Mouse (Mus musculus) lung, adult 2 months (tissue): ENCODE results near the gene Ccdc85a. TPM values are rescaled to one million over a fixed set of nuclear protein-coding genes. Genes with fewer than 3 reads are reported as not detected.
"Not testable (repeated sequence)": the region's sequence is repeated elsewhere in the genome, so short reads cannot be mapped to it uniquely, and the experiment has no call there.

Source experiments
- DNase-seq: peaks from one replicate; pipeline ENCODE4 v3.0.0; 2022
- H3K4me1 ChIP-seq: fragments of 200-500 bp; 2 replicates; pipeline ENCODE4 v1.6.1; 2011; ENCODE audit warnings: low read length; ENCODE audit not compliant: control insufficient read depth, insufficient read depth
- H3K4me3 ChIP-seq: fragments of 200-500 bp; replicated peaks from 2 replicates; pipeline ENCODE3; 2011; ENCODE audit warnings: low read depth, mild to moderate bottlenecking, control low read depth, low read length; ENCODE audit errors: extremely low read depth
- CTCF ChIP-seq: fragments of 200-500 bp; IDR thresholded peaks from 2 replicates; pipeline ENCODE4 v1.5.1; 2011; ENCODE audit warnings: mild to moderate bottlenecking, low read length, control low read depth; ENCODE audit not compliant: insufficient read depth
- POLR2A ChIP-seq: fragments of 200-500 bp; IDR thresholded peaks from 2 replicates; pipeline ENCODE4 v1.6.1; 2011; ENCODE audit warnings: low read depth, mild to moderate bottlenecking, control low read depth, low read length, borderline replicate concordance; ENCODE audit errors: extremely low read depth
- WGBS: fragments of 180-500 bp; shearing (Covaris S2); methylation state at CpG from one replicate; pipeline ENCODE4 v1.1.7; 2018; 5-methylcytosine and 5-hydroxymethylcytosine counted together
- polyA plus RNA-seq: library from polyadenylated mRNA; depleted of rRNA; stranded (reverse); fragments of >200 nt; gene quantifications from 2 replicates; pipeline ENCODE4 v1.2.3, GENCODE M21; 2012

Gene Ccdc85a
- polyA plus RNA-seq, 1 experiment, result 14.6 TPM

GRCm38 (mm10) chr11:28464926-28465325, 119.2 kb downstream of the Ccdc85a start:
- H3K4me3 ChIP-seq, result no peak overlapping the region
- no peak for DNase-seq
- no peaks in the 10 kb centered on the region for H3K4me1 ChIP-seq
- 84% methylated on average over 1 of the region's 1 CpGs for WGBS
- TF ChIP-seq CTCF, result no peak
- TF ChIP-seq POLR2A, result no peak

DNA sequence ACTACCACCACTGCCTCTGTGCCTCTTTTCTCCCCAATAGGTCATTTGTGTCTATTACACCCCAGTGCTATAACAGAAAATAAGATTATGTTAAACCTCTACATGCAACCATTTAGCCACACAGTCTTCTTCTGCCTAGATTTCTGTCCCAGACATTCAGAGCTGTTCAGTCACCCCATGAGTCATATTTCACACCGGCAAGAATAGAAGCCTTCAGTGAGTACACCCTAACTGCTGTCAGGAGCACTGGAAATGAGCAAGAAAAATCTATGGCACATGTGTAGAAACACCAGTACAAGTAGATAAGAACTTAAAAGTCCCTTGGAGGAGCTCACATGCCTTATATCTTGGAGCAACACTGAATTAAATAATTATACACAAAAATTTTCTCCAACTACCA, 125.0 kb downstream of the Ccdc85a start:
- no peak overlapping the region for H3K4me3 ChIP-seq
- no peak for DNase-seq
- TF ChIP-seq POLR2A (no peak), CTCF (no peak)
- no peaks in the 10 kb centered on the region for H3K4me1 ChIP-seq
- WGBS, result 79% methylated on average over 1 of the region's 1 CpGs

DNA sequence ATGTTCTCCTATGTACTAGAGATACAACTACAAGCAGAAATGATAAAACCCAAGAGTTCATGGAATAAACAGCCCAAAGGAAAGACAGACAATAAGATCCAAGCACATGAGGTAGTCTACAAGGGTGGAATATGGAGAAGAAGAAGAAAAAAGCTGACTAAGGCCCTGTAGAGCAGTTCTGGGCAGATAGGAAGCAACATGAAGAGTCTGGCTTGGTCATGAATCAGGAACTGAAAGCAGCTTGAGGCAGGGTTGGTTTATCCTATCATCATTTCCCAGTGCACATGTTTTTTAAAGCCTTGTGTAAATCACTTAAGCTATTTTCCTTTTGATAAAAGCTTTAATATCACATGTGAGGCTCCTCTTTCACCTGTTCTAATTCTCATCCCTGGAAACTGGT, 144.2 kb downstream of the Ccdc85a start:
- Histone ChIP-seq H3K4me3 (no peak overlapping the region), H3K4me1 (no peaks in the 10 kb centered on the region)
- DNase-seq, result no peak
- TF ChIP-seq CTCF (no peak), POLR2A (no peak)

- TF ChIP-seq CTCF, result no peak
- WGBS, result 72% methylated on average over 2 of the region's 2 CpGs
- DNase-seq, result peak; percentile 10
- H3K4me3 ChIP-seq, result no peak overlapping the region
- no peaks in the 10 kb centered on the region for H3K4me1 ChIP-seq
These were observed 161.5 kb downstream of the Ccdc85a start for GRCm38 (mm10) chr11:28422451-28423231.

GRCm38 (mm10) chr11:28415841-28416240, 168.3 kb downstream of the Ccdc85a start:
- 63% methylated on average over 2 of the region's 2 CpGs for WGBS
- no peak for DNase-seq
- TF ChIP-seq POLR2A (no peak), CTCF (no peak)
- Histone ChIP-seq H3K4me1 (no peaks in the 10 kb centered on the region; the same call in 1 of the 2 replicates), H3K4me3 (no peak overlapping the region)

DNA sequence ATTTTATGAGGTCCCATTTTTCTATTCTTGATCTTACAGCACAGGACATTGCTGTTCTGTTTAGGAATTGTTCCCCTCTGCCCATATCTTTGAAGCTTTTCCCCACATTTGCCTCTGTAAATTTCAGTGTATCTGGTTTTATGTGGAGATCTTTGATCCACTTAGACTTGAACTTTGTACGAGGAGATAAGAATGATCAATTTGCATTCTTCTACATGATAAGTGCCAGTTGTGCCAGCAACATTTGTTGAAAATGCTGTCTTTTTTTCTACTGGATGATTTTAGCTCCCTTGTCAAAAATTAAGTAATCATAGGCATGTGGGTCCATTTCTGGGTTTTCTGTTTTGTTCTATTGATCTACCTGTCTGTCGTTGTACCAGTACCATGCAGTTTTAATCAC, 174.2 kb downstream of the Ccdc85a start:
- not testable (repeated sequence) for DNase-seq, H3K4me1 ChIP-seq, H3K4me3 ChIP-seq
- WGBS, result 86% methylated on average over 2 of the region's 2 CpGs

DNA sequence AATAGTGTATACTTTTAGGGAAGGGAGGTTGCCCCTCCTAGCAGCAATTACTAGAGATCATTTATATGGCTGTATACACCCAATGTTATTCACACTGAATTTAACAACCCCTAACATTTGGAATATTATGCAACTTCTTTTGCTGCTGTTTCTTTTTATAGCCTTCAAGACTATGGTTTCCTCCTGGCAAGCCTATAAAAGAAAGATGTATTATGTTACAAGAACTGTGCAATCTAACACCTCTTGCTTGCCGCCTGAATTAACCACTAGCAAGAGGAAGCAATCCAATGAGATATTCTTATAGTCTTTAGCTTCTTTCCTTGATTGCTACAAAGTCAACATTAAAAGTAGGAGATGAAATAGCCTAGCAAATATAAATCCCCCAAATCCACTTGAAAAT, 187.0 kb downstream of the Ccdc85a start:
- DNase-seq, result no peak
- TF ChIP-seq POLR2A, result no peak
- TF ChIP-seq CTCF, result no peak
- WGBS, result 49% methylated on average over 1 of the region's 1 CpGs

GRCm38 (mm10) chr11:28375891-28376290, 208.2 kb downstream of the Ccdc85a start:
- H3K4me1 ChIP-seq, result no peaks in the 10 kb centered on the region
- no peak for TF ChIP-seq CTCF
- TF ChIP-seq POLR2A, result no peak
- H3K4me3 ChIP-seq, result no peak overlapping the region
- no peak for DNase-seq

More for the DNA sequence above, 187.0 kb downstream of the Ccdc85a start:
- Histone ChIP-seq H3K4me1 (no peaks in the 10 kb centered on the region), H3K4me3 (no peak overlapping the region)

DNA sequence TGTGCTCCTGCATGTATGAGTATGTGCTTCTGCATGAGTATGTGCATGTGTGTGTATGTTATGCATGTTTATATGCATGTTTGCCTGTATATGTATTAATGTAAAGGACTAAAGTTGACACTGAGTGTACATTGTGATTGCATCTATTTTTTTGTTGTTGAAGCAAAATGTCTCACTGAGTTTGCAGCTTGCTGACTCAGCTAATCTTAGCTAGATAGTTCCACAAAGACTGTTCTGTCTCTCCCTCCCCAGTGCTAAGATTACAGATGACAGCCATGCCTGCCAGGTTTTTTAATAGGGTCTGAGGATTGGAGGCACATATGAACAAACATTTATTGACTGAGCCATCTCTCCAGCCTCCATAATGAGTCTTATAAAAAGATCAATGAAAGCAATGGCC, 209.5 kb downstream of the Ccdc85a start:
- no peaks in the 10 kb centered on the region for H3K4me1 ChIP-seq
- no peak for DNase-seq
- no peak for TF ChIP-seq POLR2A
- TF ChIP-seq CTCF, result no peak
- no peak overlapping the region for H3K4me3 ChIP-seq

- not testable (repeated sequence) for DNase-seq, H3K4me3 ChIP-seq, H3K4me1 ChIP-seq
- 55% methylated on average over 5 of the region's 5 CpGs for WGBS
These were observed 212.7 kb downstream of the Ccdc85a start for GRCm38 (mm10) chr11:28371381-28371780.

DNA sequence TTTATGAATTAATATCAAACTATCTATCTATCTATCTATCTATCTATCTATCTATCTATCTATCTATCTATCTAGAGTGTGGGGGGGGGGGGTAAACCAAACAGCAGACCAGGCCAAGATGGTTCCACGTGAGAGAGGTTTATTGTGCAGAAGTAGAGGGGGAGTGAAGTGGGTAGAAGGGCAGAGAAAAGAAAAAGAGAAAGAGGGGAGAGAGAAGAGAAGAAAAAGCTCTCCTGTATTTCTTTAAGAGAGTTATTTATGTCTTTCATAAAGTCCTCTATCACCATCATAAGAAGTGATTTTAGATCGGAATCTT, 218.2 kb downstream of the Ccdc85a start:
- Histone ChIP-seq H3K4me1 (no peaks in the 10 kb centered on the region), H3K4me3 (no peak overlapping the region)
- no peak for DNase-seq
- WGBS, result 59% methylated on average over 2 of the region's 2 CpGs
- no peak for TF ChIP-seq CTCF
- TF ChIP-seq POLR2A, result no peak
